11 mouse cellular contexts compared by ENCODE assay signal in the genomic region with DNA sequence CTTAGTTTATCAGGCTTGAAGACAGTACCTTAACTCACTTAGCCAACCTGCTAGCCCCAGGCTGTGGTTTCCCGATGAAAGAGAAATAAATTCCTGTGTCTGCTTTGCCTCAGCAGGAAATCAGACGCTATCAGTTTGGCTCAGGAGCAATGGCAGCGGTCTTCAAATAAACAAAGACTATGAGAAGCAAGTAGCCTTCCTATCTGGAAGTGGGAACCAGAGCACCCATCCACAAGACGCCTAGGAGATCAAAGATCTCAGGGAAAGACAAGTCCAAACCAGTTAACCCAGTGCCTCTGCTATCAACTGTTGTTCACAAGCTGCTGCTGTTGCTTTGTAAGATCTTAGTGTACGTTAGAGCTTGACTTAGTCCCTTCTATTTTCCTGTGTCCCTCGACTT. TPM values are rescaled to one million over a fixed set of nuclear protein-coding genes. Genes with fewer than 3 reads are reported as not detected.
A peak's percentile ranks its signal among the peaks of the same experiment; 100 is the strongest.
DNase-seq lines count a peak whose midpoint lies in the region; ATAC-seq and TF ChIP-seq lines count a peak whose summit lies in the region.
"Had no signal": no experiment of that assay in that cellular context is flagged by ENCODE, and none has a peak within 500 bp of the region (broad histone marks: within the 10 kb centered on the region; RNA-seq: fewer than 3 reads in every experiment).

No protein-coding gene starts in this region.

- no peak for DNase-seq in heart, adult 11 months
- no peak for DNase-seq in lung, postnatal 0 days (ENCODE audit: low spot score)
- no peak for DNase-seq in lung, postnatal 14 days
- DNase-seq in yolk sac, embryonic 10.5 days (ENCODE audit: low spot score) = peak; percentile 57
- DNase-seq in T-cell, adult 2 months (ENCODE audit: low spot score) = no peak
- no peak for DNase-seq in layer of hippocampus, adult 2 months (ENCODE audit: low spot score in 2 of 2)
- DNase-seq: cerebellum, adult 8-10 months; right cerebral cortex, postnatal 25 days had no signal

- TF ChIP-seq CTCF in lung, postnatal 0 days (IDR thresholded peaks at IDR 0.05) = no peak
- TF ChIP-seq CTCF in layer of hippocampus, adult 2 months (conservative IDR thresholded peaks at IDR 0.05) = no peak

- no peak for ATAC-seq in heart, embryonic 14.5 days (ENCODE audit: insufficient number of reproducible peaks, insufficient read depth, low FRiP score, low read depth)
- ATAC-seq in lung, postnatal 0 days = no peak
- no peak for ATAC-seq in embryonic facial prominence, embryonic 15.5 days (ENCODE audit: insufficient number of reproducible peaks, low FRiP score, low TSS enrichment, low read depth)

- peak overlapping the region; percentile 6 to 67 for H3K27ac ChIP-seq in heart, embryonic 14.5 days (replicated peaks in 1 of 2; ENCODE audit: control insufficient read depth in 1 of 2, insufficient read depth in 1 of 2, low read depth in 2 of 2, low read length in 2 of 2)
- H3K27ac ChIP-seq in lung, postnatal 0 days (ENCODE audit: low read length) = 0 out of 2 replicates have a peak overlapping the region, but pooled peaks have one; percentile 3
- H3K27ac ChIP-seq in embryonic facial prominence, embryonic 15.5 days (replicated peaks) = peak overlapping the region; percentile 72
- H3K27ac ChIP-seq in layer of hippocampus, adult 2 months = no peak overlapping the region

- no peak overlapping the region for H3K4me3 ChIP-seq in heart, embryonic 14.5 days (ENCODE audit: control insufficient read depth in 1 of 2, insufficient read depth in 1 of 2, low read depth in 1 of 2, low read length in 2 of 2)
- no peak overlapping the region for H3K4me3 ChIP-seq in lung, postnatal 0 days (ENCODE audit: low read depth, low read length)
- H3K4me3 ChIP-seq in embryonic facial prominence, embryonic 15.5 days (replicated peaks) = no peak overlapping the region
- no peak overlapping the region for H3K4me3 ChIP-seq in layer of hippocampus, adult 2 months

- no peak overlapping the region for H3K9ac ChIP-seq in heart, embryonic 14.5 days (ENCODE audit: low read length)
- no peak overlapping the region for H3K9ac ChIP-seq in lung, postnatal 0 days (replicated peaks; ENCODE audit: low read depth)
- H3K9ac ChIP-seq in embryonic facial prominence, embryonic 15.5 days = no peak overlapping the region

- H3K9me3 ChIP-seq in heart, embryonic 14.5 days (ENCODE audit: control insufficient read depth, low read length) = no peaks in the 10 kb centered on the region
- H3K9me3 ChIP-seq in lung, postnatal 0 days (ENCODE audit: low read length) = no peaks in the 10 kb centered on the region
- no peaks in the 10 kb centered on the region for H3K9me3 ChIP-seq in embryonic facial prominence, embryonic 15.5 days (replicated peaks)

- 13% methylated on average over 6 of the region's 6 CpGs for WGBS in heart, embryonic 14.5 days
- 6% methylated on average over 6 of the region's 6 CpGs for WGBS in lung, postnatal 0 days
- 20% methylated on average over 6 of the region's 6 CpGs for WGBS in embryonic facial prominence, embryonic 15.5 days

- TF ChIP-seq EP300 in lung, postnatal 0 days (IDR thresholded peaks at IDR 0.05) = no peak

- H3K4me2 ChIP-seq in heart, embryonic 14.5 days (ENCODE audit: low read length) = 0 out of 2 replicates have a peak overlapping the region, but pooled peaks have one; percentile 24
- no peak overlapping the region for H3K4me2 ChIP-seq in lung, postnatal 0 days (replicated peaks; ENCODE audit: low read depth, low read length)
- 0 out of 2 replicates have a peak overlapping the region, but pooled peaks have one; percentile 24 for H3K4me2 ChIP-seq in embryonic facial prominence, embryonic 15.5 days (replicated peaks)
- H3K4me2 ChIP-seq: liver, embryonic 11.5 days had no signal

- H3K4me1 ChIP-seq in heart, embryonic 14.5 days (ENCODE audit: control insufficient read depth in 2 of 2, insufficient read depth in 2 of 2, low read length in 2 of 2) = peaks cover 8 to 14% of the 10 kb centered on the region in 2 experiments
- H3K4me1 ChIP-seq in lung, postnatal 0 days (ENCODE audit: insufficient read depth, low read depth, low read length) = no peaks in the 10 kb centered on the region
- peaks cover 16% of the 10 kb centered on the region for H3K4me1 ChIP-seq in embryonic facial prominence, embryonic 15.5 days

- H3K36me3 ChIP-seq in heart, embryonic 14.5 days (ENCODE audit: control insufficient read depth, insufficient read depth, low read length) = no peaks in the 10 kb centered on the region
- no peaks in the 10 kb centered on the region for H3K36me3 ChIP-seq in lung, postnatal 0 days (ENCODE audit: insufficient read depth, low read length)
- H3K36me3 ChIP-seq in embryonic facial prominence, embryonic 15.5 days = no peaks in the 10 kb centered on the region

- no peaks in the 10 kb centered on the region for H3K27me3 ChIP-seq in heart, embryonic 14.5 days (ENCODE audit: control insufficient read depth, insufficient read depth, low read length)
- no peaks in the 10 kb centered on the region for H3K27me3 ChIP-seq in lung, postnatal 0 days (replicated peaks; ENCODE audit: insufficient read depth, low read length)
- H3K27me3 ChIP-seq in embryonic facial prominence, embryonic 15.5 days = no peaks in the 10 kb centered on the region

RNA-seq across cellular contexts. Expression of a gene that starts 6.9 kb away (rescaled TPM):
- 84.3 and 89.1 TPM in 2 replicates for polyA plus RNA-seq in heart, embryonic 14.5 days (2014; fragmentation: Nextera tagmentation; extraction: Ambion mirVana)
- 17.4 and 18.8 TPM in 2 replicates for polyA plus RNA-seq in lung, postnatal 0 days (2015; fragmentation: Nextera tagmentation; extraction: Ambion mirVana)
- polyA plus RNA-seq in embryonic facial prominence, embryonic 15.5 days (2015; fragmentation: Nextera tagmentation; extraction: Ambion mirVana) = 69.4 and 73.2 TPM in 2 replicates
- total RNA-seq in layer of hippocampus, adult 2 months (2021) = 100 to 1,000 TPM; 243 TPM
